Comparison of ENCODE assay signal across 1 mouse cellular context in genomic region chr7:25286989-25287388, GRCm38 (mm10).
TF ChIP-seq lines count a peak whose summit lies in the region.

No protein-coding gene starts in this region.

TF ChIP-seq in myocyte, 11 proteins besides CTCF, POLR2A, EP300 and RAD21:
- no peak for TF ChIP-seq USF1 (IDR thresholded peaks at IDR 0.05; ENCODE audit: low read depth)
- TF ChIP-seq TCF12 (IDR thresholded peaks at IDR 0.05; ENCODE audit: insufficient read depth, poor library complexity, severe bottlenecking), result no peak
- TF ChIP-seq MYOD1 (IDR thresholded peaks at IDR 0.05; ENCODE audit: control insufficient read depth in 1 of 3, insufficient read length in 2 of 3, low read depth in 2 of 3), result no peak
- no peak for TF ChIP-seq CEBPB (IDR thresholded peaks at IDR 0.05; ENCODE audit: insufficient read depth, poor library complexity, severe bottlenecking)
- no peak for TF ChIP-seq TCF3 (IDR thresholded peaks at IDR 0.05; ENCODE audit: insufficient read length, low read depth)
- peak; percentile 19 for TF ChIP-seq POLR2AphosphoS2 (IDR thresholded peaks at IDR 0.05; ENCODE audit: insufficient read length, low read depth)
TF ChIP-seq in myocyte: peak in this region for 1.
